Mouse (Mus musculus) hindbrain, embryonic 12.5 days (tissue): ENCODE measurements around the gene Disp1. TPM values are rescaled to one million over a fixed set of nuclear protein-coding genes. Genes with fewer than 3 reads are reported as not detected.

Experiments
- ATAC-seq: fragments of 200-750 bp; cut with Nextera tagmentation; 2 replicates; pipeline ENCODE4 v1.8.0; 2017; ENCODE audit warnings: moderate TSS enrichment; ENCODE audit not compliant: low FRiP score
- H3K27ac ChIP-seq: fragments of 300-500 bp; sonication (generic); 2 replicates; pipeline ENCODE4 v1.5.1; 2016; ENCODE audit warnings: mild to moderate bottlenecking
- H3K27me3 ChIP-seq: fragments of 300-500 bp; sonication (generic); 2 replicates; pipeline ENCODE4 v1.6.1; 2016; ENCODE audit warnings: mild to moderate bottlenecking
- H3K36me3 ChIP-seq: fragments of 300-500 bp; sonication (generic); 2 replicates; pipeline ENCODE4 v1.6.1; 2016; ENCODE audit warnings: mild to moderate bottlenecking
- H3K4me1 ChIP-seq: fragments of 300-500 bp; sonication (generic); 2 replicates; pipeline ENCODE4 v1.6.1; 2016
- H3K4me2 ChIP-seq: fragments of 300-500 bp; sonication (generic); replicated peaks from 2 replicates; pipeline ENCODE4 v1.6.1; 2016; ENCODE audit warnings: mild to moderate bottlenecking
- H3K4me3 ChIP-seq: fragments of 300-500 bp; sonication (generic); 2 replicates; pipeline ENCODE4 v1.5.1; 2016; ENCODE audit warnings: mild to moderate bottlenecking
- H3K9ac ChIP-seq: fragments of 300-500 bp; sonication (generic); 2 replicates; pipeline ENCODE4 v1.6.1; 2016; ENCODE audit warnings: mild to moderate bottlenecking, moderate library complexity
- H3K9me3 ChIP-seq: fragments of 300-500 bp; sonication (generic); replicated peaks from 2 replicates; pipeline ENCODE4 v1.6.1; 2016; ENCODE audit warnings: mild to moderate bottlenecking
- WGBS: fragments of 180-500 bp; shearing (Covaris S2); methylation state at CpG from one replicate; pipeline ENCODE4 v1.1.7; 2016; 5-methylcytosine and 5-hydroxymethylcytosine counted together
- polyA plus RNA-seq: library from polyadenylated mRNA; unstranded; fragments of >200 nt; fragmentation: Nextera tagmentation; extraction: Ambion mirVana; gene quantifications from 2 replicates; pipeline ENCODE4 v1.2.1, GENCODE M21; 2016

Disp1 gene
- polyA plus RNA-seq, 1 experiment from 2014 or later = 15.8 TPM

DNA sequence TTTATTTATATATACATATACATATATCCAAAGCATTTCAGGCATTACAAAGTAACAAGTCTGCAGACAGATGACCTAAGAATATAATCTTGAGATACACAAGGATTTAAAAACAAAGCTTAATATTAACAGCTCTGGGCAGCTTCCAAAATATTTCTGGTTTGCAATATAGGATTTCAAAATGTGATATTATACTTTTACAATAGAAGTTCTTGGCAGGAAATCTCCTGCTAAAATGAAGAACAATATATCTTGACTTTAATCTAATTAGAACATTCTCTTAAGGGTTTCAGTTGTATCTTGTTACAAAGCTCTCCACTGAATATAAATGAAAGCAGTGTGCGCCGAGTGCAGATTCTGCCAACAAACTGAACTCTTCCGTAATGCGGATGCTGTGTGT is 68.0 kb downstream of the Disp1 start:
- Histone ChIP-seq H3K27ac (no peak overlapping the region), H3K36me3 (no peaks in the 10 kb centered on the region), H3K9me3 (no peaks in the 10 kb centered on the region), H3K9ac (no peak overlapping the region), H3K4me1 (peaks cover 27% of the 10 kb centered on the region), H3K4me2 (no peak overlapping the region), H3K27me3 (no peaks in the 10 kb centered on the region), H3K4me3 (no peak overlapping the region)
- 97% methylated on average over 4 of the region's 4 CpGs for WGBS
- ATAC-seq = no peak

DNA sequence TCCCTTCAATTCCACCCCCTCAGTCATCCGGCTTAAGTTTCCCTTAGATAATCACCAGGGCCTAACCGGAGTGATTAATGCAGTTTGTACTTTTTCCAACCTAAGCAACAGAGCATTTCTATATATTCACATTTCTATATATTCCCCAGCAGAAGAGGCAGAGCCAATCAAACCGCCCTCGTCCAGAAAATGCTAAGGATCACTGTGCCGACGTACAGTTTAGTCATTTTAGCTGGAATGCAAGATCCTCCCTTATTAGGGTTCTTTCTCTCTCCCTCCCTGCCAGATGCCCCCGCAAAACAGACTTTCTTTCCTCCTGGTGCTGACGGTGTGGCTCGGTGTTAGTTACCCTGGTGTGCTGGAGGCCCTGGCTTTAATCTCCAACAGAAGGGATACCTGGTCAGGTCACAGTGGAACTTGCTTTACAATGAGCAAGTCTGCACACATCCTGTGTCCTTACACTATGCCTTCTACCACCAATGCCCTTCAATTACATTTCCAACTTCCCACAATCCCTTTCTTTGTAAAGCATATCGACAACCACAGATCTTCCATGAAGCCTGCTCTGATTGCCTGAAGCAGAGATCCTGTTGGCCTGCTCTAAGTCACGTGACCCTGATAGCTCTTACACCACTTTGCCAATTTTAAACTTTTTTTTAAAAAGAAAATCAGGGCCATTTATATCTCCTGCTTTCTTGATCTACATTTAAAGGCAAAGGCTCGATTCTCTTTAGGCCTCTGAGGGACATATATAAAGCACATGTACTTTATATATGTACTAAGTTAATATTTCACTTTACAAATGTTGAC is 69.6 kb downstream of the Disp1 start:
- peaks cover 37% of the 10 kb centered on the region for H3K4me1 ChIP-seq
- H3K4me3 ChIP-seq = no peak overlapping the region
- WGBS = 75% methylated on average over 12 of the region's 12 CpGs
- H3K27ac ChIP-seq = 0 out of 2 replicates have a peak overlapping the region, but pooled peaks have one; percentile 9
- no peak overlapping the region for H3K4me2 ChIP-seq
- no peaks in the 10 kb centered on the region for H3K9me3 ChIP-seq
- H3K36me3 ChIP-seq = no peaks in the 10 kb centered on the region
- no peak for ATAC-seq
- H3K27me3 ChIP-seq = no peaks in the 10 kb centered on the region
- no peak overlapping the region for H3K9ac ChIP-seq

DNA sequence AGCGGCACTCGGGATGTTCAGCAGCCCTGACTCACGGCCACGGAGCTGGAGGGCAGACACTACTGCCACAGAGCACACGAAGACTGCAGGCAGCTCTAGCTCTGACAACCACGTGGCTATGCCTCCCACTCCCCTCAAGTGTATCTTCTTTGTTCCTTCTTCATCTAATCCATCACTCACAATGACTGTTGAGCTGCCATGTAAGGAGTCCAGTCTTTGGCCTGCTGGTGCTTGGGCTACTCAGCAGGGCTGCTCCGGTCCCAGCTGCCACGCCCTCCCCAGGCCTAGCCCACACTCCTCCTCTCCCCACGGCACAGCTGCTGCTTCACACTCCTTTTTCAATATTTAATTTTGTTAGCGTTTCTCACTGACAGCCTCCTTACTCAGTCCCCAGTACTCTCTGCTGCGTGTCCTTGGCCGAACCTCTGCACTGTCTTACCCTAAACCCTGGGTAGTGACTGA is 70.9 kb downstream of the Disp1 start:
- Histone ChIP-seq H3K36me3 (no peaks in the 10 kb centered on the region), H3K9me3 (no peaks in the 10 kb centered on the region), H3K4me2 (peak overlapping the region; percentile 5; the same call in 1 of the 2 replicates), H3K4me1 (peaks cover 44% of the 10 kb centered on the region), H3K27ac (peak overlapping the region; percentile 71), H3K27me3 (no peaks in the 10 kb centered on the region), H3K9ac (no peak overlapping the region), H3K4me3 (no peak overlapping the region)
- peak; percentile 81 for ATAC-seq
- WGBS = 22% methylated on average over 12 of the region's 12 CpGs

DNA sequence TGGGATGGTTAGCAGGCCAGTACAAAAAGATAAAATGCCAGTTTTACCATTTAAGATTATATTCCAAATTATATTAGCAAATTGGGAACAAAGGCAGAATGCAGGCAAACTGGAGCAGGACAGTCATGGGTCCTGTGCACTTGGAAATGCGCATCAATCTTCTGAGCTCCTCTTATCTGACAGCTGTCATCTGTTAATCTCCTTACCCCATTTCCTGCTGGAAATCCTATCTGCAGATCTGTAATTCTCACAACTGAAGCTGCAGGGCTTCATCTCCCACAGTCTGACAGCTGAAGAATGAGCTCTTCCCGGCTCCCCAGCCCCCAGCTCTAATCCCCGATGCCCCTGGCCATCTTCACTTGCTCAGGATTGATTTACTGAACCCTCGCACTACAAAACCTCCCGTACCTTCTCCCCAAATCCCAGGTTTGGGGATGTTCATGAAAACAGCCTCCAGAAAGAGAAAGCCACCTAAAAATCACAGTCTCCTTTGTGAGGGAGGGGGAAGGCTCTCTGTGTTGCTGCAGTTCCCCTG is 71.7 kb downstream of the Disp1 start:
- Histone ChIP-seq H3K4me3 (no peak overlapping the region), H3K9me3 (no peaks in the 10 kb centered on the region), H3K36me3 (no peaks in the 10 kb centered on the region), H3K9ac (no peak overlapping the region), H3K27ac (peak overlapping the region; percentile 71), H3K27me3 (no peaks in the 10 kb centered on the region), H3K4me1 (peaks cover 46% of the 10 kb centered on the region), H3K4me2 (0 out of 2 replicates have a peak overlapping the region, but pooled peaks have one; percentile 5)
- peak; percentile 55; the same call in 1 of the 2 replicates for ATAC-seq
- 35% methylated on average over 5 of the region's 5 CpGs for WGBS

DNA sequence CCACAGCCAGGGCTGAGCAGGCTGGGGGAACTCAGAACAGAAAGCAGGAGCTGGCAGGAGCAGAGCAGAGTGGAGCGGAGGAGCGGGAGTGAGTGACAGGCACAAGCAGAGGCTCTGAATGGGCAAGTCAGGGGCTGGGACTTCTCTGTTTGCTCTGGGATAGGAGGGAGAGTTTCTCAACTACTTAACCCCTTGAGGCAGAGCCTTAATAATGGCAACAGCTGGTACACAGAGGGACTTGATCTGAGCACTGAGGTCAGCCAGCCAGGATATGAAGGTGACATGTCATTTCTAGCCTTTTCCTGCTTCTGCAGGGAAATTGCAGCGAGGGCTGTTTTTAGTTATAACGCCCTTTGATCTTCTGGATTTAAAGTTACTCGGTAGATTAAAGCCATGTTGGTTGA is 73.9 kb downstream of the Disp1 start:
- WGBS = 16% methylated on average over 5 of the region's 5 CpGs
- Histone ChIP-seq H3K4me2 (peak overlapping the region; percentile 13; the same call in 1 of the 2 replicates), H3K27me3 (no peaks in the 10 kb centered on the region), H3K36me3 (no peaks in the 10 kb centered on the region), H3K9me3 (no peaks in the 10 kb centered on the region), H3K4me3 (no peak overlapping the region), H3K4me1 (peaks cover 48% of the 10 kb centered on the region), H3K27ac (no peak overlapping the region), H3K9ac (no peak overlapping the region)
- peak; percentile 64; the same call in 1 of the 2 replicates for ATAC-seq

DNA sequence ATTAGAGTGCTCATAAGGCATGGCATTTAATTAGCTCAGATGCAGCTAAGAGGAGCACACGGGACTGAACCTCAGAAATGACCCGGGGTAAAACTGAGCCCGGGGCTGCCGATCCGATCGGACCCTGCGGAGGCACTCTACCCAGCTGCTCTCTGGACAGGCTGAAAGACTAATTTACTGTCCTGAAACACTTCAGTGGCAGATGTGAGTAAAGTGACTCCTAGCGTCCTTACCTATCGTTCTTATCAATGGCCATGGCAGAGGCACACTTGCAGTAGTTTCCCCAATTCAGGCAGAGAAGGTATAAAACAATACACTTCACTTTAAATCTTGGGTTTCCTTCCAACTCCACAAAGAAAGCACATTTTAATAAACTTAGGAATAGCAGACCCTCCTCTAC is 74.5 kb downstream of the Disp1 start:
- Histone ChIP-seq H3K36me3 (no peaks in the 10 kb centered on the region), H3K27me3 (no peaks in the 10 kb centered on the region), H3K27ac (no peak overlapping the region), H3K9me3 (no peaks in the 10 kb centered on the region), H3K4me1 (peaks cover 50% of the 10 kb centered on the region), H3K4me2 (peak overlapping the region; percentile 27), H3K4me3 (peak overlapping the region; percentile 14; the same call in 1 of the 2 replicates), H3K9ac (no peak overlapping the region)
- ATAC-seq = no peak
- 10% methylated on average over 9 of the region's 9 CpGs for WGBS

DNA sequence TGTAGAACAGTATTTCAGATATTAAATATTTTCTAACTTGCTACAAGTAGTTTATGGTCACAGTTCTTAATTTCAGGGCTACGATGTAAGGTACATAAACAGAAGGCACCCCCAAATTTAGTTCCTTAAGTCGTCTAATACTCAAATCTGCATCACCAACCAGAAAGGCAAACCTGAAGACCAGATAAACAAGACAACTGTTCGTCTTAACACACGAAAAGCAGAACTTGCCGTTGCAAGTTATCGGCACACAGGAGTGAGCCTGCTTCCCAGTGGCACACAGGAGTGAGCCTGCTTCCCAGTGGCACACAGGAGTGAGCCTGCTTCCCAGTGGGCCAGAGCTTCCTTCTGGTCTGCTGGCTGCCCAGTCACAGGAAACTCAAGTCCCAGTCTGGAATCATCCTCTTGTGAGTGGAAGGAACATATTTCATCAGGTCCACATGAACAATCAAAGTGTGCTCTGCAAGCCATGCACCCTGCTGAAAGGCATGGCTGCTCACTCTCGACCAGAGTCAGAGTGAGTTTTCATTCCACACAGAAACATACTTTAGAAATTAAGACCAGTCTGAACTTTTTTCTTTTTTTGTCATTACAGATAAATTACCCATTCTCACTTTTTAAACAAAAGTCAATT is 75.1 kb downstream of the Disp1 start:
- Histone ChIP-seq H3K36me3 (no peaks in the 10 kb centered on the region), H3K4me3 (0 out of 2 replicates have a peak overlapping the region, but pooled peaks have one; percentile 13), H3K9ac (no peak overlapping the region), H3K4me2 (peak overlapping the region; percentile 27; the same call in 1 of the 2 replicates), H3K4me1 (peaks cover 56% of the 10 kb centered on the region), H3K27ac (peak overlapping the region; percentile 30; the same call in 1 of the 2 replicates), H3K9me3 (no peaks in the 10 kb centered on the region), H3K27me3 (no peaks in the 10 kb centered on the region)
- 63% methylated on average over 7 of the region's 7 CpGs for WGBS
- no peak for ATAC-seq

DNA sequence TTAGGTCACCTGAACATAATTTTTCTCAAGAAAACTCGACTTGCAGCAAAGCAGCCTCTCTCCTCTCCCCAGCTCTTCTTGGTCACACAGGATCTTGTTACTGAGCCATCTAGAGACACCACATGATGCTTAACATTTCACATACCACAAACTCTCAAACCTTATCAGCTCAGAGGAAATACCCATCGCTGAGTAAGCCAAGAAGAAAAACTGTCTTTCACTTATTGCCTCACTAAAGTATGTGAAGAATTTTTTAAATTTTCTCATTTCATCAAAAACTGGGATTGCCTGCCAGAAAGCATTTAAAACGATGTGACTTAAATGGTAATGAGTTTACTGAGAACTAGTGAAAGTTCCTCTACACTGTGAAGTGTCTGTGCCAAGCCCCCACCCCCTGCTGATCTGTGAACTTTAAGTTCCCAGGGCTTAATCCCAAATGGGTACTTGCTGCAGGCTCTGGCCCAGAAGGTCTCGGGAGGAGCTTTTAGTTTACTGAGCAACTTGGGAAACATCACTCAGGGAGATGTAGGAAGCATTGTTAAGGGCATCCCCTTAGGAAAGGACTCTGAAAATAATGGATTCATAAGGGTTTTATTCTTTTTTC is 76.6 kb downstream of the Disp1 start:
- no peak for ATAC-seq
- Histone ChIP-seq H3K4me3 (no peak overlapping the region), H3K4me2 (no peak overlapping the region), H3K27ac (no peak overlapping the region), H3K9me3 (no peaks in the 10 kb centered on the region), H3K9ac (no peak overlapping the region), H3K36me3 (no peaks in the 10 kb centered on the region), H3K27me3 (no peaks in the 10 kb centered on the region), H3K4me1 (peaks cover 53% of the 10 kb centered on the region)
- WGBS = 27% methylated on average over 4 of the region's 4 CpGs

DNA sequence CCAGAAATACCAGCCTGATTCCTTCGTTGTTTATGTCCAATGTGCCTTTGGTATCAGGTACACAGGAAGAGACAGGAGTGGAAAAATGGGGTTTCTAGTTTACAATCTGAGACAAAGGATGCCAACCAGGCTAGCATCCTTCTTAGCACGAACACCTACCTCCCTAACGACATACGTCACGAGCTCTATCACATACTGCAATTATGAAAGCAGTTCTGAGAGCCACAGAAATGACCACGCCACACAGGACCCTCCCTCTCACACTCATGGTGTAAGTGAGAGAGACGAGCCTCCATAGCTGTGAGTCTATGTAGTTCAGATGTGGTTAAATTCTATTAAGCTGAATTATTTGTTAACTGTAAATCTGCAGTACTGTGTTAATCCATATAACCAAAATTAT is 78.1 kb downstream of the Disp1 start:
- 85% methylated on average over 7 of the region's 7 CpGs for WGBS
- no peak for ATAC-seq
- H3K4me1 ChIP-seq = peaks cover 49% of the 10 kb centered on the region

DNA sequence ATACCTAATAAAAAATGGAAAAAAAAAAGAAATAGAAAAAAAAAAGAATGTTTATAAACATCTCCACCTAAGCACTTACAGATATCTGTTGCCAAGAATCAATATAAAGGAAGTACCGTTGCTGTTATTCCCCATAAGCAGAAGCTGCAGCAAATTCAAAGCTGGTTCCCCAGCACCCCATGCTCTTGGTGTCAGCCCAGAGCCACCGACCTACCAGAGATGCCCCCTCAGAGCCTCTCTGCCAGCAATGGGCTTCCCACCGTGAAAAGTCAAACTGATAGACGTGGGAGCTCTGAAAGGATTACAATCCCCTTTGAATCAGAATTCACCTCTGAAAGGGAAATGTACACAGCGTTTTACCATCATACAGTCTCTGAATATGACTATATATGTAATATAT is 78.8 kb downstream of the Disp1 start:
- 49% methylated on average over 5 of the region's 5 CpGs for WGBS
- Histone ChIP-seq H3K36me3 (no peaks in the 10 kb centered on the region), H3K27me3 (no peaks in the 10 kb centered on the region), H3K4me2 (no peak overlapping the region), H3K9ac (no peak overlapping the region), H3K4me1 (peaks cover 50% of the 10 kb centered on the region), H3K4me3 (no peak overlapping the region), H3K27ac (no peak overlapping the region), H3K9me3 (no peaks in the 10 kb centered on the region)
- ATAC-seq = no peak

More for the DNA sequence above, 78.1 kb downstream of the Disp1 start:
- H3K9me3 ChIP-seq = no peaks in the 10 kb centered on the region
- no peak overlapping the region for H3K4me3 ChIP-seq
- no peak overlapping the region for H3K4me2 ChIP-seq
- H3K27ac ChIP-seq = no peak overlapping the region
- H3K36me3 ChIP-seq = no peaks in the 10 kb centered on the region
- H3K27me3 ChIP-seq = no peaks in the 10 kb centered on the region
- H3K9ac ChIP-seq = no peak overlapping the region

DNA sequence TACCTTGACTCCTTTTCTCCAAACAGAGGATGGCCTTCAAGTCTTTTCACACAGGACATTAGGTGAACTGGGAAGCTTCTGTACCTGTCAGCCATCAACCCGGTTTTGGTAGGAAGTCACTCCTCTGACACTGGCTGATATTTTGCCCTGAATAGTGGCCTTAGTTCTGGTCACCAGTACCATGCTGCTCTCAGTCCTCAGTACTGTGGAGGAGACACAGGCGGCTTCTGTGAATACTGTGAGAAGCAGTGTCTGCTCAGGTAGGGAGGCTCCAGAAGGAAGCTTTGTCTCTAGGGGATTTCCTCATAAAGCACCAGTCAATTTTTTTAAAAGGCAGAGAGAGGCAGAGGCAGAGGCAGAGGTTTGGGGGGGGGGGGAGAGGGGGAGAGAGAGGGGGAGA is 80.0 kb downstream of the Disp1 start:
- no peaks in the 10 kb centered on the region for H3K9me3 ChIP-seq
- no peak overlapping the region for H3K4me3 ChIP-seq
- no peak overlapping the region for H3K4me2 ChIP-seq
- no peaks in the 10 kb centered on the region for H3K36me3 ChIP-seq
- 47% methylated on average over 2 of the region's 2 CpGs for WGBS
- no peak overlapping the region for H3K9ac ChIP-seq
- H3K27ac ChIP-seq = peak overlapping the region; percentile 40; the same call in 1 of the 2 replicates
- H3K27me3 ChIP-seq = no peaks in the 10 kb centered on the region
- peaks cover 39% of the 10 kb centered on the region for H3K4me1 ChIP-seq
- ATAC-seq = no peak
